Mouse (Mus musculus): ENCODE data around the gene Fos.

DNA sequence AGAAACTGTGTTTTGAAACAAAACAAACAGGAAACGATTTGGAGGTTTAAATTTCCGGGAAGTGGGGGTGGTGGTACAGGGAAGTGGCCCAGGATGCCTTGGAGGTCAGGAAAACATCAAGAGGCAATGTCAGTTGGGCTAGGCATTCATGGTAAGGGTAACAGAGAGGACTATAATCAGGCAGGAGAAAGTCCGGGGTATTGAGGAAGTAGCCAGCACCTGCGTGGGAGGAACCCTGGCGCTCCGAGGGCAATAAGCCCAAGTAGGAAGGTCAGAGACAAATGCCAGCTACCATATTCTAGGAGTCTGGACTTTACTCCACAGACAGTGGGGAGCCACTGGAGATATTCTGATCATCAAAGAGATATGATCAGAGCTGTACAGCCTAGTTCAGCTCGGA is 45.9 kb upstream of the Fos start:
- TF ChIP-seq CTCF (IDR thresholded peaks at IDR 0.05; ENCODE audit: borderline replicate concordance, control insufficient read depth, extremely low read depth, insufficient read depth, low read length, poor library complexity) (no peak), POLR2A (IDR thresholded peaks at IDR 0.05; ENCODE audit: control insufficient read depth, extremely low read depth, insufficient read depth, low read length, poor library complexity) (no peak)
